8 mouse cellular contexts compared by ENCODE assay signal in genomic region chr8:47867067-47867466, GRCm38 (mm10). TPM values are rescaled to one million over a fixed set of nuclear protein-coding genes. Genes with fewer than 3 reads are reported as not detected.
A peak's percentile ranks its signal among the peaks of the same experiment; 100 is the strongest.
DNase-seq lines count a peak whose midpoint lies in the region; ATAC-seq and TF ChIP-seq lines count a peak whose summit lies in the region.

No protein-coding gene starts in this region.

- H3K4me3 ChIP-seq in intestine, postnatal 0 days (ENCODE audit: low read depth, low read length), result no peak overlapping the region
- H3K4me3 ChIP-seq in midbrain, embryonic 11.5 days (ENCODE audit: low read depth, low read length), result no peak overlapping the region

- no peak overlapping the region for H3K4me2 ChIP-seq in intestine, postnatal 0 days (replicated peaks; ENCODE audit: low read depth)
- no peak overlapping the region for H3K4me2 ChIP-seq in midbrain, embryonic 11.5 days

- H3K9ac ChIP-seq in intestine, postnatal 0 days (ENCODE audit: low read depth, low read length), result no peak overlapping the region
- H3K9ac ChIP-seq in midbrain, embryonic 11.5 days (ENCODE audit: low read length), result no peak overlapping the region

- H3K36me3 ChIP-seq in intestine, postnatal 0 days (ENCODE audit: control insufficient read depth, insufficient read depth), result peaks cover 46% of the 10 kb centered on the region
- no peaks in the 10 kb centered on the region for H3K36me3 ChIP-seq in midbrain, embryonic 11.5 days (ENCODE audit: control insufficient read depth, insufficient read depth, low read length)

- TF ChIP-seq CTCF in intestine, postnatal 0 days (IDR thresholded peaks at IDR 0.05; ENCODE audit: low read depth), result peak; percentile 92

- DNase-seq in adrenal gland, adult (ENCODE audit: inconsistent age in 2 of 2, low spot score in 1 of 2), result peak; percentile 79 to 94
- DNase-seq in gastrocnemius, adult 8-10 months (ENCODE audit: low spot score in 2 of 2), result peak; percentile 49 to 59
- peak; percentile 86 to 92 for DNase-seq in left cerebral cortex, postnatal 14 days (ENCODE audit: low spot score in 2 of 2)
- peak; percentile 99 for DNase-seq in midbrain, embryonic 11.5 days (ENCODE audit: low spot score, missing footprints)
- DNase-seq in right cerebral cortex, postnatal 4 days, result peak; percentile 95
- DNase-seq in urinary bladder, postnatal 4 days (ENCODE audit: low spot score in 2 of 2), result peak; percentile 66 to 85

- no peak overlapping the region for H3K27ac ChIP-seq in intestine, postnatal 0 days (ENCODE audit: low read depth, low read length)
- H3K27ac ChIP-seq in midbrain, embryonic 11.5 days (ENCODE audit: low read depth, low read length), result no peak overlapping the region

- 23% methylated on average over 8 of the region's 8 CpGs for WGBS in intestine, postnatal 0 days
- WGBS in midbrain, embryonic 11.5 days, result 25% methylated on average over 8 of the region's 8 CpGs

- no peaks in the 10 kb centered on the region for H3K27me3 ChIP-seq in intestine, postnatal 0 days (replicated peaks; ENCODE audit: control insufficient read depth, insufficient read depth, low read length)
- no peaks in the 10 kb centered on the region for H3K27me3 ChIP-seq in midbrain, embryonic 11.5 days (ENCODE audit: control insufficient read depth, insufficient read depth, low read length)

- ATAC-seq in common myeloid progenitor, adult 5-6 weeks (replicated peaks; ENCODE audit: low read depth, poor library complexity, severe bottlenecking), result peak; percentile 99
- peak; percentile 57; the same call in 1 of the 2 replicates for ATAC-seq in intestine, postnatal 0 days
- ATAC-seq in midbrain, embryonic 11.5 days (ENCODE audit: low FRiP score), result peak; percentile 83

- H3K4me1 ChIP-seq in intestine, postnatal 0 days (replicated peaks; ENCODE audit: control insufficient read depth, insufficient read depth, low read length), result no peaks in the 10 kb centered on the region
- no peaks in the 10 kb centered on the region for H3K4me1 ChIP-seq in midbrain, embryonic 11.5 days (ENCODE audit: control insufficient read depth, insufficient read depth, low read length)

- intact Hi-C loops in left cerebral cortex, postnatal 14 days (cut with DNase I), result loop anchor here (1.0 to 10.0 kb wide), 2 partner anchors 149 to 338 kb away; no protein-coding TSS in a partner anchor

- no peaks in the 10 kb centered on the region for H3K9me3 ChIP-seq in intestine, postnatal 0 days (ENCODE audit: control insufficient read depth)
- H3K9me3 ChIP-seq in midbrain, embryonic 11.5 days (ENCODE audit: control insufficient read depth, low read length), result no peaks in the 10 kb centered on the region

RNA-seq across cellular contexts. Expression of gene Cldn22, which starts 42.8 kb away (rescaled TPM):
- total RNA-seq in common myeloid progenitor, adult 5-6 weeks (2017), result not detected in 2 replicates
- total RNA-seq in gastrocnemius, adult 8-10 months (2022), result under 1 TPM in 2 of 4 experiments, not detected in 2; 0.29 to 0.59 TPM
- polyA plus RNA-seq in intestine, postnatal 0 days (2015; fragmentation: Nextera tagmentation; extraction: Ambion mirVana), result not detected in 2 replicates
- total RNA-seq in left cerebral cortex, postnatal 14 days (2021), result 1 to 10 TPM in 1 of 2 experiments, not detected in 1; 1.0 TPM
- polyA plus RNA-seq in midbrain, embryonic 11.5 days (2014; fragmentation: Nextera tagmentation; extraction: Ambion mirVana), result not detected in 2 replicates

RNA-seq across cellular contexts. Expression of gene Cldn24, which starts 45.1 kb away (rescaled TPM):
- total RNA-seq in common myeloid progenitor, adult 5-6 weeks (2017), result not detected in 2 replicates
- not detected for total RNA-seq in gastrocnemius, adult 8-10 months (2022)
- not detected in 2 replicates for polyA plus RNA-seq in intestine, postnatal 0 days (2015; fragmentation: Nextera tagmentation; extraction: Ambion mirVana)
- not detected for total RNA-seq in left cerebral cortex, postnatal 14 days (2021)
- polyA plus RNA-seq in midbrain, embryonic 11.5 days (2014; fragmentation: Nextera tagmentation; extraction: Ambion mirVana), result not detected in 2 replicates
